Mouse (Mus musculus) CH12.LX (cell line): Measurements from ENCODE around the gene Dennd1a.

ENCODE experiments used
- CHD2 ChIP-seq: IDR thresholded peaks from 2 replicates; pipeline ENCODE4 v1.6.1; 2011; ENCODE audit warnings: low read length, improper control_type of control experiment
- CTCF ChIP-seq, 2 experiments: IDR thresholded peaks in 1 of 2; conservative IDR thresholded peaks in 1 of 2; 2 replicates each; pipeline ENCODE4 v1.5.1; 2011 to 2012; ENCODE audit warnings: low read depth in 2 of 2, low read length in 2 of 2, improper control_type of control experiment in 1 of 2, inconsistent platforms in 1 of 2, mild to moderate bottlenecking in 1 of 2, moderate library complexity in 1 of 2
- E2F4 ChIP-seq: IDR thresholded peaks from 2 replicates; pipeline ENCODE4 v1.6.1; 2011; ENCODE audit warnings: low read depth, low read length, improper control_type of control experiment; ENCODE audit not compliant: insufficient replicate concordance
- EP300 ChIP-seq: IDR thresholded peaks from 2 replicates; pipeline ENCODE4 v1.6.1; 2011; ENCODE audit warnings: low read length, improper control_type of control experiment
- ETS1 ChIP-seq: conservative IDR thresholded peaks from 2 replicates; pipeline ENCODE4 v1.6.1; 2012; ENCODE audit warnings: low read depth, mild to moderate bottlenecking, inconsistent platforms, low read length, improper control_type of control experiment, moderate library complexity
- GABPA ChIP-seq: IDR thresholded peaks from 2 replicates; pipeline ENCODE4 v1.6.1; 2012; ENCODE audit warnings: low read depth, low read length, improper control_type of control experiment, inconsistent platforms; ENCODE audit not compliant: insufficient replicate concordance
- JUND ChIP-seq: conservative IDR thresholded peaks from 2 replicates; pipeline ENCODE4 v1.6.1; 2011; ENCODE audit warnings: low read depth, low read length, improper control_type of control experiment
- MAFK ChIP-seq: IDR thresholded peaks from 2 replicates; pipeline ENCODE4 v1.6.1; 2011; ENCODE audit warnings: low read length, improper control_type of control experiment; ENCODE audit not compliant: insufficient replicate concordance
- MAZ ChIP-seq: IDR thresholded peaks from 2 replicates; pipeline ENCODE4 v1.6.1; 2012; ENCODE audit warnings: low read depth, mild to moderate bottlenecking, inconsistent platforms, low read length, improper control_type of control experiment, moderate library complexity
- MEF2A ChIP-seq: IDR thresholded peaks from 2 replicates; pipeline ENCODE4 v1.6.1; 2014; ENCODE audit warnings: low read depth, mild to moderate bottlenecking, inconsistent platforms, low read length, improper control_type of control experiment, borderline replicate concordance
- MYC ChIP-seq: IDR thresholded peaks from 2 replicates; pipeline ENCODE4 v1.6.1; 2011; ENCODE audit warnings: low read depth, mild to moderate bottlenecking, improper control_type of control experiment, low read length
- NRF1 ChIP-seq: IDR thresholded peaks from 2 replicates; pipeline ENCODE4 v1.6.1; 2014; ENCODE audit warnings: low read depth, mild to moderate bottlenecking, inconsistent platforms, low read length, improper control_type of control experiment, moderate library complexity
- POLR2A ChIP-seq: IDR thresholded peaks from 2 replicates; pipeline ENCODE4 v1.6.1; 2011; ENCODE audit warnings: low read depth, mild to moderate bottlenecking, improper control_type of control experiment, low read length
- SIN3A ChIP-seq: IDR thresholded peaks from 2 replicates; pipeline ENCODE4 v1.6.1; 2012; ENCODE audit warnings: low read length, improper control_type of control experiment, inconsistent platforms

DNA sequence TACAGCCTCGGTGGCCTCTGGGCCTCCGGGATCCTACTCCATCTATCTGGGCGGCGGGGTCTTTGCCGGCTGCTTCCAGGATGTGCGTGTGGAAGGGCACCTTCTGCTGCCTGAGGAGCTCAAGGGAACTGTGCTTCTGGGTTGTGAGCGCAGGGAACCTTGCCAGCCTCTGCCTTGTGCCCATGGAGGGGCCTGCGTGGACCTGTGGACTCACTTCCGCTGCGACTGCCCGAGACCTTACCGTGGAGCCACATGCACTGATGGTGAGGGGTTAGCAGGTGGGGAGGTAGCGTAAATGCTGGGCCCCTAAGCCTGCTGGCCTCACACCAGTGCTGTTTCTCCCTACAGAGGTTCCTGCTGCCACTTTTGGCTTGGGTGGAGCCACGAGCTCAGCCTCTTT lies 496.5 kb downstream of the Dennd1a start:
- TF ChIP-seq CTCF (conservative IDR thresholded peaks at IDR 0.05 in 1 of 2, IDR thresholded peaks at IDR 0.05 in 1 of 2; ENCODE audit: low read depth in 2 of 2, low read length in 2 of 2) (no peak), MAFK (no peak), CHD2 (no peak), GABPA (no peak), SIN3A (no peak), E2F4 (no peak), EP300 (no peak), POLR2A (no peak), MEF2A (no peak), MAZ (no peak), ETS1 (no peak), NRF1 (no peak), MYC (no peak), JUND (no peak)
